Mouse (Mus musculus) thymus, adult 2 months (tissue): ENCODE data around the gene Sox6.

Source experiments
- CTCF ChIP-seq: fragments of 200-500 bp; IDR thresholded peaks from 2 replicates; pipeline ENCODE4 v1.5.1; 2012; ENCODE audit warnings: mild to moderate bottlenecking, control low read depth, low read length, moderate library complexity, borderline replicate concordance; ENCODE audit not compliant: control insufficient read depth, poor library complexity, insufficient read depth; ENCODE audit errors: extremely low read depth
- POLR2A ChIP-seq: fragments of 200-500 bp; IDR thresholded peaks from 2 replicates; pipeline ENCODE4 v1.6.1; 2012; ENCODE audit warnings: mild to moderate bottlenecking, low read length, control low read depth, moderate library complexity; ENCODE audit not compliant: control insufficient read depth, poor library complexity, insufficient read depth; ENCODE audit errors: extremely low read depth

DNA sequence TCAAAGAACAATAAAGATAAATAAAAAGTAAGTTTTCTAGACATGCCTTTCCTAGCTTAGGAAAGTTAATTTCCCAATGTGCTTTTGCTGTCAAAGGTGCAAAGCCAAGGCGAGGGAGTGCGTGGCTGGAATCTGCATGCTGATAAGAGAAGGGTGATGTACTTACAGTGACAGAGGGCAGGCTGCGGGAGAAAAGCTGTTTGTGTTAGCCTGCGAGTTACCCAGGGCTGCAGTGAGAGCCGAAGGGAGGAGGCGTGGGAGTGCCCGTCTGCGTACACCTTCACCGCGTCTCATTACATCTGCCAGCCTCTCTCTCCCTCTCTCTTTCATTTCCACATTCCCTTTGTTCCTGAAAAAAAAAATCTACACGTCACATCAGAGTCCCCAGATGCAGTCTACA is at the start of gene Sox6:
- TF ChIP-seq CTCF = no peak
- TF ChIP-seq POLR2A = no peak
